Mouse (Mus musculus) kidney, adult 2 months (tissue): ENCODE measurements at regions not wholly inside any gene's neighbourhood (a gene's known extent, or its start where the extent isn't known, plus 50 kb on each side); places are given as distances from the start of the nearest gene placed in this dataset.

ENCODE experiments used
- DNase-seq: peaks from one replicate; pipeline ENCODE4 v3.0.0; 2021
- H3K27ac ChIP-seq: fragments of 200-500 bp; 2 replicates; pipeline ENCODE4 v1.5.1; 2012; ENCODE audit warnings: low read depth, low read length, control low read depth, inconsistent platforms; ENCODE audit not compliant: insufficient read depth
- H3K27me3 ChIP-seq: fragments of 200-500 bp; replicated peaks from 2 replicates; pipeline ENCODE4 v1.6.1; 2012; ENCODE audit warnings: mild to moderate bottlenecking, moderate library complexity, low read length, inconsistent platforms; ENCODE audit not compliant: control insufficient read depth, insufficient read depth
- H3K36me3 ChIP-seq: fragments of 200-500 bp; 2 replicates; pipeline ENCODE4 v1.6.1; 2012; ENCODE audit warnings: mild to moderate bottlenecking, moderate library complexity, low read length, inconsistent platforms; ENCODE audit not compliant: control insufficient read depth, insufficient read depth
- H3K4me1 ChIP-seq: fragments of 200-500 bp; 2 replicates; pipeline ENCODE4 v1.6.1; 2011; ENCODE audit warnings: low read length; ENCODE audit not compliant: control insufficient read depth, insufficient read depth
- H3K4me3 ChIP-seq: fragments of 200-500 bp; 2 replicates; pipeline ENCODE4 v1.5.1; 2011; ENCODE audit warnings: mild to moderate bottlenecking, low read depth, low read length, control low read depth; ENCODE audit not compliant: insufficient read depth
- CTCF ChIP-seq: fragments of 200-500 bp; conservative IDR thresholded peaks from 2 replicates; pipeline ENCODE4 v1.5.1; 2011; ENCODE audit warnings: low read depth, mild to moderate bottlenecking, control low read depth, low read length, moderate library complexity, mixed read lengths; ENCODE audit not compliant: insufficient read depth, insufficient read length
- POLR2A ChIP-seq: fragments of 200-500 bp; IDR thresholded peaks from one replicate; pipeline ENCODE4 v1.6.1; 2011; ENCODE audit warnings: low read depth, low read length, control low read depth
- whole genome bisulfite sequencing: fragments of 180-500 bp; shearing (Covaris S2); methylation state at CpG from one replicate; pipeline ENCODE4 v1.1.7; 2018; 5-methylcytosine and 5-hydroxymethylcytosine counted together

- no peak for TF ChIP-seq POLR2A
- no peak for TF ChIP-seq CTCF
- WGBS, result 69% methylated on average over 13 of the region's 13 CpGs
- Histone ChIP-seq H3K4me3 (no peak overlapping the region), H3K27me3 (0 out of 2 replicates have a peak, but pooled peaks cover 1% of the 10 kb centered on the region), H3K4me1 (no peaks in the 10 kb centered on the region), H3K27ac (no peak overlapping the region), H3K36me3 (no peaks in the 10 kb centered on the region)
- no peak for DNase-seq
Observed at GRCm38 (mm10) chr12:107041927-107042652, 446.3 kb upstream of the 3110018I06Rik start.

DNA sequence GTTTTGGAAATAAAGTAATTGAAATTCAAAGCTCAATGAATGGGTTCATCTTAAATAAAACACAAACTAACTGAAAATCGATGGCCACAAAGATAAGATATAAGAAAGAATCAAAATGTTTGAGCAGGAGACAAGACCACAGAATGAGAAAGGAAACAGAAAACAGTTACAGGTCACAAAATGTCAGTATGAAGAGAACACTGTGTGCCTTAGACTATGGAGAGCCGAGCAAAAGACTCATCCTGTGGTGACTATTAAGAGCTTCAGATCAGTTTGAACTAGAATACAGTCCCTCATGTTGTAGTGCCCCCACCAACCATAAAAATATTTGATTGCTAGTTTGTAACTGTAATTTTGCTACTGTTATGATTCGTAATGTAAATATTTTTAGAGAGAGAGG is 441.9 kb upstream of the 3110018I06Rik start:
- Histone ChIP-seq H3K27me3 (0 out of 2 replicates have a peak, but pooled peaks cover 1% of the 10 kb centered on the region), H3K4me3 (no peak overlapping the region), H3K36me3 (no peaks in the 10 kb centered on the region), H3K4me1 (no peaks in the 10 kb centered on the region), H3K27ac (no peak overlapping the region)
- TF ChIP-seq POLR2A (no peak), CTCF (no peak)
- DNase-seq, result no peak
- 82% methylated on average over 3 of the region's 3 CpGs for WGBS

GRCm38 (mm10) chr12:107047059-107047531 is 441.3 kb upstream of the 3110018I06Rik start:
- no peak overlapping the region for H3K4me3 ChIP-seq
- H3K36me3 ChIP-seq, result no peaks in the 10 kb centered on the region
- 0 out of 2 replicates have a peak, but pooled peaks cover 1% of the 10 kb centered on the region for H3K27me3 ChIP-seq
- TF ChIP-seq CTCF, result no peak
- no peak for DNase-seq
- 40% methylated on average over 13 of the region's 13 CpGs for WGBS
- H3K27ac ChIP-seq, result no peak overlapping the region
- H3K4me1 ChIP-seq, result no peaks in the 10 kb centered on the region

DNA sequence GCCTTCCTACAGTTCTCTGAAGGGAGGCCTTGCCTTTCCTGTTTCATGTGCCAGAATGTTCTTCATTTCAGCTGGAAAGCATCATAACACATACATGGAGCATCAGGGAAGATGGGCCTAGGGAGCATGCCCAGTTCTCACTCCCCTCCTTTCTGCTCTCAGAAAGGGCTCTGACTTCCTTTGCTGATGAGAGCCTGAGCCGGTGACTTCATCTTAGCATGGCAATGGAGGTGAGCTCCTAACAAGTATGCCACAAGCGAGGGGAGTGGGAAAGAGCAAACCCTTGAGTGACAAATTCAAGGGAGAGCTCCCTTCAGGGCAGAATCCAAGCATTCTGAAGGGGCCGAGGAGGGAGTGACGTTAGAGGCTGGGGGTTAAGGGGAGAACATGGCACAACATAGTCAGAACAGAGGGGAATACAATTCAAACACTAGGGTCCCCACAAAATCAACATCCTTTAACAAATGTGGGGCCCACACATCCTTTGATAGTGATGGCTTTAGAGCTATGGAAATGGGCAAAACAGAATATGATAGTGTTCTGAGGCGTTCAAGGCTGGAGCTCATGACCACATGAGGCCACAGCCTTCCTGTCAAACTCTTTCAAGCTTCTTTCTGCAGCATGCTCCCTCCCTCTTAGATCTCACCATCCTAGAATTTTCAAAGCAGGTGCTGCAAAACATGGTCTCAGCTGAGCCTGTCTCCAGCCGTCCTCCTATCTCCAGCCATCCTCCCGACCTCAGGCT is 437.4 kb upstream of the 3110018I06Rik start:
- no peaks in the 10 kb centered on the region for H3K4me1 ChIP-seq
- H3K36me3 ChIP-seq, result no peaks in the 10 kb centered on the region
- DNase-seq, result no peak
- H3K27ac ChIP-seq, result no peak overlapping the region
- H3K27me3 ChIP-seq, result no peaks in the 10 kb centered on the region
- no peak overlapping the region for H3K4me3 ChIP-seq
- 76% methylated on average over 7 of the region's 7 CpGs for WGBS
- no peak for TF ChIP-seq POLR2A
- TF ChIP-seq CTCF, result no peak

GRCm38 (mm10) chr12:107052136-107052535 is 436.3 kb upstream of the 3110018I06Rik start:
- 91% methylated on average over 6 of the region's 6 CpGs for WGBS
- H3K27ac ChIP-seq, result no peak overlapping the region
- TF ChIP-seq POLR2A (no peak), CTCF (no peak)

DNA sequence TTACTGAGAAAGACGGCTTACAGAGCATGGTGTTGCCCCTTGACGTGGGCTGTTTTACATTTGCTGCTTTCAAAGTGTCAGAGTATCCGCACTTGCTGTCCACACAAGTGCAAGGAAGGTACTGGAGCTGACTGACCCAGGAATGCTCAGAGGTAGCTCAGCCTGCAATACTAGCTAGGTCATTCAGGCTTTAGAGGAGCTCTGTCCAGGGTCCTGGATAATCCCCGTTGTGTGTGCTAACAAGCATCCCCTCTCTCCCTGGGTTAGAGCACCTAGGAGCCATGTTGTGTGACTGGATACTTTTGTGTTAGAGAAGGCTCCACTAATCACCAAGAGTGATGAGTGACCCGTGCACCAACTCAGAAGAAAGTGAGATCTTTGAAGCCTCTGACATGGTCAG is 431.9 kb upstream of the 3110018I06Rik start:
- TF ChIP-seq CTCF (no peak), POLR2A (no peak)
- 19% methylated on average over 5 of the region's 5 CpGs for WGBS
- H3K36me3 ChIP-seq, result no peaks in the 10 kb centered on the region
- H3K4me3 ChIP-seq, result no peak overlapping the region
- no peaks in the 10 kb centered on the region for H3K4me1 ChIP-seq
- H3K27ac ChIP-seq, result no peak overlapping the region
- H3K27me3 ChIP-seq, result no peaks in the 10 kb centered on the region
- no peak for DNase-seq

More at GRCm38 (mm10) chr12:107052136-107052535, 436.3 kb upstream of the 3110018I06Rik start:
- DNase-seq, result no peak
- no peak overlapping the region for H3K4me3 ChIP-seq
- no peaks in the 10 kb centered on the region for H3K4me1 ChIP-seq
- H3K36me3 ChIP-seq, result no peaks in the 10 kb centered on the region
- H3K27me3 ChIP-seq, result no peaks in the 10 kb centered on the region

- no peaks in the 10 kb centered on the region for H3K27me3 ChIP-seq
- DNase-seq, result no peak
- 33% methylated on average over 3 of the region's 3 CpGs for WGBS
Observed at GRCm38 (mm10) chr12:107060514-107060913, 427.9 kb upstream of the 3110018I06Rik start.

More at GRCm38 (mm10) chr12:107060514-107060913, 427.9 kb upstream of the 3110018I06Rik start:
- H3K36me3 ChIP-seq, result no peaks in the 10 kb centered on the region
- H3K27ac ChIP-seq, result no peak overlapping the region
- no peaks in the 10 kb centered on the region for H3K4me1 ChIP-seq
- H3K4me3 ChIP-seq, result no peak overlapping the region
- TF ChIP-seq CTCF (no peak), POLR2A (no peak)
